ENCODE assay signal across 14 mouse cellular contexts in genomic region chr12:49372170-49372569, GRCm38 (mm10). TPM values are rescaled to one million over a fixed set of nuclear protein-coding genes. Genes with fewer than 3 reads are reported as not detected.
DNase-seq lines count a peak whose midpoint lies in the region; ATAC-seq and TF ChIP-seq lines count a peak whose summit lies in the region.
"Had no signal": no experiment of that assay in that cellular context is flagged by ENCODE, and none has a peak within 500 bp of the region (broad histone marks: within the 10 kb centered on the region; RNA-seq: fewer than 3 reads in every experiment).

No protein-coding gene starts in this region.

- peak; percentile 60 for TF ChIP-seq RAD21 in MEL (IDR thresholded peaks at IDR 0.05; ENCODE audit: low read depth, low read length)

- H3K79me2 ChIP-seq in MEL (ENCODE audit: control insufficient read depth, insufficient read depth, low read length, poor library complexity) = no peaks in the 10 kb centered on the region

- H3K9ac ChIP-seq in limb, embryonic 14.5 days (ENCODE audit: low read depth, low read length, severe bottlenecking) = no peak overlapping the region
- H3K9ac ChIP-seq in MEL (ENCODE audit: control insufficient read depth, low read depth, low read length, poor library complexity, severe bottlenecking) = no peak overlapping the region
- H3K9ac ChIP-seq in embryonic facial prominence, embryonic 14.5 days (ENCODE audit: low read depth, low read length) = no peak overlapping the region
- H3K9ac ChIP-seq: limb, embryonic 12.5 days had no signal

- no peaks in the 10 kb centered on the region for H3K4me1 ChIP-seq in limb, embryonic 14.5 days (ENCODE audit: control insufficient read depth, insufficient read depth, low read length)
- no peaks in the 10 kb centered on the region for H3K4me1 ChIP-seq in limb, embryonic 10.5 days
- H3K4me1 ChIP-seq in MEL (ENCODE audit: control insufficient read depth in 1 of 2, insufficient read depth in 2 of 2, low read length in 2 of 2) = no peaks in the 10 kb centered on the region
- H3K4me1 ChIP-seq in embryonic facial prominence, embryonic 14.5 days (ENCODE audit: control insufficient read depth, insufficient read depth, low read length) = no peaks in the 10 kb centered on the region
- H3K4me1 ChIP-seq: limb, embryonic 12.5 days had no signal

- no peaks in the 10 kb centered on the region for H3K36me3 ChIP-seq in limb, embryonic 14.5 days (ENCODE audit: control insufficient read depth, insufficient read depth, low read length)
- no peaks in the 10 kb centered on the region for H3K36me3 ChIP-seq in limb, embryonic 10.5 days
- no peaks in the 10 kb centered on the region for H3K36me3 ChIP-seq in MEL (ENCODE audit: control insufficient read depth in 1 of 2, insufficient read depth in 2 of 2, low read length in 2 of 2)
- H3K36me3 ChIP-seq in embryonic facial prominence, embryonic 14.5 days (ENCODE audit: control insufficient read depth, insufficient read depth, low read length) = no peaks in the 10 kb centered on the region
- H3K36me3 ChIP-seq: limb, embryonic 12.5 days had no signal

- no peak for ATAC-seq in limb, embryonic 14.5 days (ENCODE audit: low FRiP score, low read depth)
- no peak for ATAC-seq in embryonic facial prominence, embryonic 14.5 days (ENCODE audit: low read depth)

- H3K27me3 ChIP-seq in limb, embryonic 14.5 days (ENCODE audit: control insufficient read depth, insufficient read depth, low read length) = peaks cover 53% of the 10 kb centered on the region
- peaks cover 80% of the 10 kb centered on the region for H3K27me3 ChIP-seq in limb, embryonic 10.5 days (ENCODE audit: low read depth, poor library complexity, severe bottlenecking)
- H3K27me3 ChIP-seq in MEL (ENCODE audit: control insufficient read depth in 1 of 2, insufficient read depth in 2 of 2, low read length in 2 of 2) = no peaks in the 10 kb centered on the region
- H3K27me3 ChIP-seq in embryonic facial prominence, embryonic 14.5 days (replicated peaks; ENCODE audit: control insufficient read depth, insufficient read depth, low read length) = peaks cover 71% of the 10 kb centered on the region
- H3K27me3 ChIP-seq: CH12.LX had no signal

- no peak for TF ChIP-seq POLR2A in limb, embryonic 14.5 days (IDR thresholded peaks at IDR 0.05; ENCODE audit: borderline replicate concordance, extremely low read depth, insufficient read depth, insufficient read length)
- no peak for TF ChIP-seq POLR2A in MEL (IDR thresholded peaks at IDR 0.05; ENCODE audit: control insufficient read depth in 1 of 2, insufficient read depth in 1 of 2, low read depth in 1 of 2, low read length in 2 of 2, poor library complexity in 1 of 2)

- TF ChIP-seq CTCF in gastrocnemius, adult 2 months (IDR thresholded peaks at IDR 0.05) = peak; percentile 21
- peak in 1 of 3 experiments; percentile 52; a peak in 2 of 6 replicates for TF ChIP-seq CTCF in MEL (IDR thresholded peaks at IDR 0.05 in 2 of 3, conservative IDR thresholded peaks at IDR 0.05 in 1 of 3; ENCODE audit: control insufficient read depth in 1 of 3, insufficient read depth in 1 of 3, low read depth in 2 of 3, low read length in 3 of 3, poor library complexity in 1 of 3, severe bottlenecking in 1 of 3)

- H3K9me3 ChIP-seq in limb, embryonic 14.5 days (ENCODE audit: control insufficient read depth, low read length) = no peaks in the 10 kb centered on the region
- H3K9me3 ChIP-seq in limb, embryonic 10.5 days (replicated peaks) = no peaks in the 10 kb centered on the region
- H3K9me3 ChIP-seq in MEL (replicated peaks; ENCODE audit: insufficient read depth, low read length) = no peaks in the 10 kb centered on the region
- H3K9me3 ChIP-seq in embryonic facial prominence, embryonic 14.5 days (ENCODE audit: control insufficient read depth, low read length) = no peaks in the 10 kb centered on the region
- H3K9me3 ChIP-seq: limb, embryonic 12.5 days had no signal

- intact Hi-C loops in gastrocnemius, adult 2 months (cut with DNase I) = no loop called here

- no peak for TF ChIP-seq EP300 in MEL (IDR thresholded peaks at IDR 0.05; ENCODE audit: low read depth in 1 of 2, low read length in 2 of 2)

- no peak overlapping the region for H3K4me3 ChIP-seq in gastrocnemius, adult 2 months
- H3K4me3 ChIP-seq in limb, embryonic 14.5 days (replicated peaks; ENCODE audit: low read length) = no peak overlapping the region
- H3K4me3 ChIP-seq in limb, embryonic 10.5 days = no peak overlapping the region
- H3K4me3 ChIP-seq in MEL (ENCODE audit: control insufficient read depth in 1 of 2, insufficient read depth in 1 of 2, low read depth in 2 of 2, low read length in 2 of 2) = no peak overlapping the region
- no peak overlapping the region for H3K4me3 ChIP-seq in embryonic facial prominence, embryonic 14.5 days (ENCODE audit: low read depth, low read length)
- H3K4me3 ChIP-seq: limb, embryonic 12.5 days had no signal

- no peak for DNase-seq in gastrocnemius, adult 2 months
- no peak for DNase-seq in gastrocnemius, adult 8-10 months (ENCODE audit: low spot score in 2 of 2)
- DNase-seq in limb, embryonic 14.5 days (ENCODE audit: low spot score) = peak; percentile 66
- DNase-seq in limb, embryonic 10.5 days (ENCODE audit: low spot score) = no peak
- DNase-seq in MEL (ENCODE audit: low read depth, low spot score) = peak; percentile 17
- DNase-seq in embryonic facial prominence, embryonic 14.5 days (ENCODE audit: low spot score) = peak; percentile 72
- no peak for DNase-seq in right cerebral cortex, postnatal 4 days
- no peak for DNase-seq in kidney, adult 9 months
- DNase-seq: kidney, postnatal 25 days; lung, postnatal 4 days had no signal

- H3K27ac ChIP-seq in gastrocnemius, adult 2 months = no peak overlapping the region
- H3K27ac ChIP-seq in limb, embryonic 14.5 days (replicated peaks; ENCODE audit: low read depth, low read length) = no peak overlapping the region
- H3K27ac ChIP-seq in limb, embryonic 10.5 days = no peak overlapping the region
- H3K27ac ChIP-seq in MEL (ENCODE audit: control insufficient read depth, low read depth, low read length) = no peak overlapping the region
- H3K27ac ChIP-seq in embryonic facial prominence, embryonic 14.5 days (replicated peaks; ENCODE audit: low read depth, low read length) = no peak overlapping the region
- H3K27ac ChIP-seq: limb, embryonic 12.5 days had no signal

- H3K4me2 ChIP-seq in limb, embryonic 14.5 days (replicated peaks; ENCODE audit: low read depth, low read length, severe bottlenecking) = no peak overlapping the region
- H3K4me2 ChIP-seq in embryonic facial prominence, embryonic 14.5 days (ENCODE audit: low read depth, low read length) = no peak overlapping the region
- H3K4me2 ChIP-seq: limb, embryonic 12.5 days had no signal

TF ChIP-seq in MEL, 35 proteins besides CTCF, POLR2A, EP300 and RAD21 (continues in another document):
- TF ChIP-seq RCOR1 (IDR thresholded peaks at IDR 0.05; ENCODE audit: low read depth, low read length) (no peak), TBP (IDR thresholded peaks at IDR 0.05; ENCODE audit: low read depth, low read length) (no peak), SMC3 (IDR thresholded peaks at IDR 0.05; ENCODE audit: low read depth, low read length) (peak; percentile 46), E2F4 (IDR thresholded peaks at IDR 0.05; ENCODE audit: borderline replicate concordance, low read depth, low read length) (no peak), TCF12 (IDR thresholded peaks at IDR 0.05; ENCODE audit: low read depth, low read length) (no peak), ZKSCAN1 (IDR thresholded peaks at IDR 0.05; ENCODE audit: low read depth, low read length) (no peak), UBTF (IDR thresholded peaks at IDR 0.05; ENCODE audit: borderline replicate concordance, insufficient read depth, low read depth, low read length) (no peak), NRF1 (IDR thresholded peaks at IDR 0.05; ENCODE audit: insufficient read depth, low read depth, low read length, poor library complexity, severe bottlenecking) (no peak), ZMIZ1 (IDR thresholded peaks at IDR 0.05; ENCODE audit: low read depth, low read length) (no peak), USF2 (IDR thresholded peaks at IDR 0.05; ENCODE audit: borderline replicate concordance in 1 of 2, insufficient read depth in 1 of 2, low read depth in 1 of 2, low read length in 2 of 2) (no peak), ZC3H11A (IDR thresholded peaks at IDR 0.05; ENCODE audit: low read depth, low read length) (peak; percentile 37; the same call in 1 of the 2 replicates), MAZ (IDR thresholded peaks at IDR 0.05; ENCODE audit: low read depth, low read length) (no peak), ETS1 (IDR thresholded peaks at IDR 0.05; ENCODE audit: low read depth, low read length) (no peak), POLR2AphosphoS5 (IDR thresholded peaks at IDR 0.05; ENCODE audit: borderline replicate concordance, low read depth, low read length) (no peak), ELF1 (IDR thresholded peaks at IDR 0.05; ENCODE audit: low read depth, low read length) (no peak), BHLHE40 (IDR thresholded peaks at IDR 0.05; ENCODE audit: borderline replicate concordance, low read depth, low read length) (no peak), MAX (IDR thresholded peaks at IDR 0.05; ENCODE audit: low read length) (no peak), MAFK (IDR thresholded peaks at IDR 0.05; ENCODE audit: borderline replicate concordance, low read depth, low read length) (no peak)

RNA-seq across cellular contexts. Expression of gene Foxg1, which starts 10.3 kb away (rescaled TPM):
- not detected for total RNA-seq in gastrocnemius, adult 2 months (2021)
- total RNA-seq in gastrocnemius, adult 8-10 months (2022) = not detected
- polyA plus RNA-seq in limb, embryonic 14.5 days (2012; rRNA removed) = 0.12 and 1.2 TPM in 2 replicates
- polyA plus RNA-seq in limb, embryonic 14.5 days (2014; fragmentation: Nextera tagmentation; extraction: Ambion mirVana) = not detected in 2 replicates
- 0.19 TPM in 1 of 2 replicates, not detected in the other for polyA plus RNA-seq in limb, embryonic 10.5 days (2016; fragmentation: Nextera tagmentation; extraction: Ambion mirVana)
- total RNA-seq in MEL (2012; rRNA removed) = not detected in 2 replicates
- not detected for polyA plus RNA-seq in MEL (2012; ENCODE audit: insufficient read depth in 1 of 2, insufficient read length in 2 of 2, low read depth in 1 of 2, low replicate concordance in 2 of 2, missing spikeins in 1 of 2)
- polyA plus RNA-seq in embryonic facial prominence, embryonic 14.5 days (2014; fragmentation: Nextera tagmentation; extraction: Ambion mirVana) = 0.81 and 1.4 TPM in 2 replicates
- total RNA-seq: CH12.LX; common myeloid progenitor, adult 5-6 weeks; heart, adult 8-10 months had no signal
- polyA plus RNA-seq: limb, embryonic 12.5 days had no signal

RNA-seq across cellular contexts. Expression of gene Gm43517, which starts 12.8 kb away (rescaled TPM):
- total RNA-seq in gastrocnemius, adult 2 months (2021) = not detected
- total RNA-seq in gastrocnemius, adult 8-10 months (2022) = not detected
- 0.04 TPM in 1 of 2 replicates, not detected in the other for polyA plus RNA-seq in limb, embryonic 14.5 days (2012; rRNA removed)
- not detected in 2 replicates for polyA plus RNA-seq in limb, embryonic 14.5 days (2014; fragmentation: Nextera tagmentation; extraction: Ambion mirVana)
- not detected in 2 replicates for polyA plus RNA-seq in limb, embryonic 10.5 days (2016; fragmentation: Nextera tagmentation; extraction: Ambion mirVana)
- total RNA-seq in MEL (2012; rRNA removed) = not detected in 2 replicates
- not detected for polyA plus RNA-seq in MEL (2012; ENCODE audit: insufficient read depth in 1 of 2, insufficient read length in 2 of 2, low read depth in 1 of 2, low replicate concordance in 2 of 2, missing spikeins in 1 of 2)
- not detected in 2 replicates for polyA plus RNA-seq in embryonic facial prominence, embryonic 14.5 days (2014; fragmentation: Nextera tagmentation; extraction: Ambion mirVana)
- total RNA-seq: CH12.LX; common myeloid progenitor, adult 5-6 weeks; heart, adult 8-10 months had no signal
- polyA plus RNA-seq: limb, embryonic 12.5 days had no signal

Comparison
In these comparisons a context has a peak if more than half of its experiments do, and no peak if none do; other contexts are left out.
1. DNase-seq: peak in limb, embryonic 14.5 days (single experiment), MEL (single experiment) and embryonic facial prominence, embryonic 14.5 days (single experiment); none in gastrocnemius, adult 2 months (single experiment), gastrocnemius, adult 8-10 months (0 of 2), limb, embryonic 10.5 days (single experiment), right cerebral cortex, postnatal 4 days (single experiment) and kidney, adult 9 months (single experiment).